Mouse (Mus musculus) Muller cell, postnatal 12 days (primary cell): Measurements from ENCODE around the gene Lbx2.

ENCODE experiments used
- DNase-seq: peaks from one replicate; pipeline ENCODE4 v3.0.0-alpha.2; 2015; ENCODE audit errors: inconsistent ontology term

Lbx2 gene

GRCm38 (mm10) chr6:83086121-83087035 is at the start of gene Lbx2:
Gene Lbx2 (plus strand): TSS chr6:83086367.
- no peak for DNase-seq

GRCm38 (mm10) chr6:83037188-83037587 is 49.0 kb upstream of the Lbx2 start:
- DNase-seq = no peak

- peak; percentile 73 for DNase-seq
These were observed 47.6 kb upstream of the Lbx2 start for GRCm38 (mm10) chr6:83038496-83039012.

GRCm38 (mm10) chr6:83040601-83041000 is 45.6 kb upstream of the Lbx2 start:
- no peak for DNase-seq

- DNase-seq = no peak
These were observed 42.6 kb upstream of the Lbx2 start for GRCm38 (mm10) chr6:83043561-83043960.

GRCm38 (mm10) chr6:83043993-83044392 is 42.2 kb upstream of the Lbx2 start:
- DNase-seq = no peak

GRCm38 (mm10) chr6:83044742-83045141 is 41.4 kb upstream of the Lbx2 start:
- DNase-seq = no peak

GRCm38 (mm10) chr6:83049367-83049766 is 36.8 kb upstream of the Lbx2 start:
- DNase-seq = no peak

- DNase-seq = peak; percentile 69
These were observed 32.8 kb upstream of the Lbx2 start for GRCm38 (mm10) chr6:83053136-83053960.

- peak; percentile 99 for DNase-seq
These were observed 31.9 kb upstream of the Lbx2 start, which contains the start of gene Aup1 for GRCm38 (mm10) chr6:83054074-83054851. Gene Aup1 (plus strand): TSS chr6:83054521.

- DNase-seq = no peak
These were observed 31.2 kb upstream of the Lbx2 start, which contains the start of gene Htra2 for GRCm38 (mm10) chr6:83054871-83055431. Gene Htra2 (minus strand): TSS chr6:83055273.

GRCm38 (mm10) chr6:83057790-83058189 is 28.4 kb upstream of the Lbx2 start, which contains the start of gene Dqx1:
Gene Dqx1 (plus strand): TSS chr6:83057844.
- DNase-seq = no peak

GRCm38 (mm10) chr6:83058725-83059124 is 27.4 kb upstream of the Lbx2 start:
- no peak for DNase-seq

- DNase-seq = no peak
These were observed 20.2 kb upstream of the Lbx2 start for GRCm38 (mm10) chr6:83065995-83066394.

GRCm38 (mm10) chr6:83066441-83066840 is 19.7 kb upstream of the Lbx2 start:
- DNase-seq = no peak

GRCm38 (mm10) chr6:83068221-83068620 is 17.9 kb upstream of the Lbx2 start:
- DNase-seq = no peak

- DNase-seq = no peak
These were observed 17.3 kb upstream of the Lbx2 start for GRCm38 (mm10) chr6:83068706-83069487.

- no peak for DNase-seq
These were observed 16.5 kb upstream of the Lbx2 start for GRCm38 (mm10) chr6:83069488-83070246.

- DNase-seq = no peak
These were observed 16.1 kb upstream of the Lbx2 start, which contains the start of gene Tlx2 for GRCm38 (mm10) chr6:83070247-83070310. Gene Tlx2 (minus strand): TSS chr6:83070293.
